Mouse (Mus musculus): ENCODE measurements around the gene Pomt2.
A peak's percentile ranks its signal among the peaks of the same experiment; 100 is the strongest.
"Not testable (repeated sequence)": the region's sequence is repeated elsewhere in the genome, so short reads cannot be mapped to it uniquely, and the experiment has no call there.

Gene Pomt2

DNA sequence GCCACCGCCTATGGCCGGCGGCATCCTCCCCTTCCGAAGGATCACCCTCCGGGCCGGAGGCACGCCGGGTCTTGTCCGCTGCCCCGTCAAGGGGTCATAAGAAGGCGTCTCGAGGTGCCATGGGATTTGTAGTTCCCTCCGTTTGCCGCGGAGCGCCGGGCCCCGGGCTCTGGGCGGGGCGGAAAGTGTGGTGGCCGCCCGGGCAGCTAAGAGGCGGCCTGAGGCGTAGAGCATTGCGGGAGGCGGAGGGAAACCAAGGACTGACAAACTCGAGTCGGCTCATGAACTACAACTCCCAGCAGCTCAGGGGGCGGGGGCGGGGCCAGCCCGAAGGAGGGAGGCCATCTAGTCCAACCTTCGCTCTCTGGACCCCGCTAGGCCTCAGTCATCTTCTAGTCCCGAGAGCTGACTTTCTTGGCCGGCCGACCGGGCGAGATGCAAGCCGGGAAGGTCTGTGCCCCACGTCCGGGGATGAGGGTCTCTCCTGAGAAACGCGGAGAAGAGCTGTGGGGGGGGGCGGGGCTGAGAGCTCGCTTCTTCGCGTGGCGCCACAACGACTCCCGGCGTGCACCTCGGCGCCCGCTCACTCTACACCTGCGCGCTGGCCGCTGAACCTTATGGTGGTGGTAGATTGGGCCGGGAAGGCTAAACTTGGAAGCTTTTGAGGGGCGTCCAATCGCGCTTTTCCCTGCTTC, at the start of gene Pomt2:
TSS of gene Pomt2 (minus strand) at position 574 of the 695 bp plus-strand sequence.
- DNase-seq (ENCODE audit: extremely low read depth, low read depth), result peak; percentile 91

DNA sequence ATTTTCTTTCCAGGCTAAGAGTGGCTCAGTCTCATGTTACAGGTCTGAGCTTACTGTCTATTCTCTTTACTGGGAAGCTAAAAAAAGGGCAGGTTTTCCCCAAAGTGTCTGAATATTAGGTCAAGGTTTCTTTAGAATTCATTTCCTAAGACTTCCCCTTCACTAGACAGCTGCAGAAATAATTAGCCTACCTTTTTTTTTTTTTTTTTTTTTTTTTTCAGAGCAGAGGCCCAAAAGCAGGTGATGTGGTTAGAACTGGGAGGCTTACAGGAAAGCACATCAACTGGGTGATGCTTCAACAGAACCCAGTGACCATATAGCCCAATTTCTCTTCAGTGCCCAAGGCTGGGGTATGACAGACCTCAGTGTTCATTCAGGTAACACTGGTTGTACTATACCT, 48.5 kb upstream of the Pomt2 start:
- no peak for DNase-seq (ENCODE audit: extremely low read depth, low read depth)

DNA sequence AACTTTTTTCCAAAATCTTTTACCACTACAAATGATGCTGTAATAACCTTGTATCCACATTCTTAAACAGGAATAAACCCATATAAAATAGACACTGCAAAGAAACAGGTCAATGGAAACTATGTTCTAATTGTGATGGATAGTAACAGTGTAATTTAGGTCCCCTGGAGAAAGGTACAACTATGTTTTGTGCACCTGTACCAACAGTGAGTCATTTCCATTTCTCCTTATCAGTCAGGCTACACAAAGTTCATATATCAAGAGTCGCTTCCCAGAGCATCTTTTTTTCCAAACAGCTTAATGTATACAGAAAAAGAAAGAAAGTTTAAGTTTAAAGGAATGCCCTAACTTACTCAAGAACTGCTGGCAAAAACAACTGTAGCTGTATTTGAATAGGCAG, 47.3 kb upstream of the Pomt2 start:
- DNase-seq (ENCODE audit: extremely low read depth, low read depth), result no peak

DNA sequence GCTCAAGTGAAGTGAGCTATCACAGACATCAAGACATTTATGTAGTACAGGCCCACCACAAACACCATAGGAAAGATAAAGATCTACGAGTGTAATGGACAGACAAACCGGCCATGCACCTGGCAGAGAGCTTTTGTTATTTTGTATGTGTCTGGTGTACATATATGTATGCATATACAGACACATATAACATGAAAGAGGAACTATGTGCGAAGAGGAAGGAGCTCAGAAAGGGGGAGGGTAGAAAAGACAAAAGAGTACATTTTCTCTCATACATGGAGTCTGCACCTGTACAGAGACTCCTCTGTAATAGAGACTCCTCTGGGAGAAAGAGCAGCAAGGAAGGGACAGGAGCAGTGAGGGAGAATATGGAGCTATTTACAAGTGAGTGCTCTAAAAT, 45.2 kb upstream of the Pomt2 start:
- no peak for DNase-seq (ENCODE audit: extremely low read depth, low read depth)

DNA sequence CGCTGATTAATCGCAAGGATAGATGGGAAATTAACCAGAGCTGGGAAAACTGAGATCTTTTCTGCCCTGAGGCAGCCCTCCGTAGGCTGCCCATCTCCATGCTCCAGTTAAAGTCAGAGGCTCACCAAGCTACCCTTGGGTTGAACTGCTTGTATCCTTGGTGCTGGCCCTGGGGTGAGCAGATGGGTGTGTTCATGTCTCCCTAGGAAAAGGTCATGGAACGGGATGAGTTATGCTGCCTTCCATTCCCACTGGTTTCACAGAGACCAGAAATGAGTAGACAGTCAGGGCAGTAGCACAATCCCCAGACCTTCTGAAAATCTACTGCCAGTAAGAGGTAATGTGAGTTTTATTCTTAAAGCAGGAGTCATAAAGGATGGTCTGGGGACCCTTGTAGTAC, 29.9 kb upstream of the Pomt2 start:
- DNase-seq (ENCODE audit: extremely low read depth, low read depth), result no peak

- no peak for DNase-seq (ENCODE audit: extremely low read depth, low read depth)
These were observed 27.6 kb upstream of the Pomt2 start for GRCm38 (mm10) chr12:87175194-87175946.

- peak; percentile 86 for DNase-seq (ENCODE audit: extremely low read depth, low read depth)
These were observed 13.0 kb upstream of the Pomt2 start for GRCm38 (mm10) chr12:87160815-87161214.

- DNase-seq (ENCODE audit: extremely low read depth, low read depth), result no peak
These were observed 12.5 kb upstream of the Pomt2 start for GRCm38 (mm10) chr12:87160310-87160709.

DNA sequence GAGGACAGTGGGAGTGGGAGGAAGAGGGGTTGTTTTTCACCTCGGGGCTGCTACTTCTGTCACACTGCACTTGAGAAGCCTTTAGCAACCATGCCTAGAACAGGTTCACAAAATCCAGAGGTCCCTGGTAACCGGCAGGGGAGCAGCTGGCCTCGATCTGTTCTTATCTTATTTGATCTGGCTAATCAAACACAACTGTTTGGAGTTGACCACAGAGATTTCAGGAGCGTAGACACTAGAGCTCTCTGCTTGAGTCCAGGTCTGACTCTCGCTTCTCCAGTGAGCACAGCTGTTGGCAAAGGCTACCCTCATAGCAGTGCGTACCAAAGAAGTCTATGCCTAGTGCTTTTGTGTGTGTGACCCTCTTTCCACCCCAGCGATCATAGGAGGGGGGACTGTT, 10.3 kb upstream of the Pomt2 start:
- DNase-seq (ENCODE audit: extremely low read depth, low read depth), result no peak

- no peak for DNase-seq (ENCODE audit: extremely low read depth, low read depth)
These were observed 9.6 kb upstream of the Pomt2 start for GRCm38 (mm10) chr12:87157361-87157760.

GRCm38 (mm10) chr12:87154448-87154847, 6.7 kb upstream of the Pomt2 start:
- not testable (repeated sequence) for DNase-seq (ENCODE audit: extremely low read depth, low read depth)

- DNase-seq (ENCODE audit: extremely low read depth, low read depth), result no peak
These were observed 1.7 kb upstream of the Pomt2 start for GRCm38 (mm10) chr12:87149471-87149870.

GRCm38 (mm10) chr12:87148136-87148535, 368 bp upstream of the Pomt2 start:
- DNase-seq (ENCODE audit: extremely low read depth, low read depth), result no peak

DNA sequence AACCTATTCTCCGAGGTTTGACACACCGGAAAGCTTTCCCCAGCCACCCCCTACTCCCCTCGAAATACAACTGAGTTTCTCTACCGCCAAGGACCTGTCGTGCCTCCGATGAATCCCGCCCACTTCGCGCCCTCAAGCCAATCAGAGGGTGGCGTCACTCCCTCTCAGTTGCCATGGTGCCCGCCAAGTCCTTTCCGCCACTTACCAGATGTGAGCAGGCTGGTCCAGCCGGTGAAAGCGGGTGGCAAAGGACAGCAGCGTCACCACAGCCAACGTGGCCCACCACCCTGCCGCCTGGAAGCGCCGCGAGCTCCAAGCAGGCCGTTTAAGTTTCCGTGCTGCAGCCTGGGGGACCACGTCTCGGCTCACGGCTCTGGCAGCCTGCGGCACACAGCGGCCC, 802 bp downstream of the Pomt2 start, which contains the start of gene Gstz1:
TSS of gene Gstz1 (plus strand) at position 200 of the 400 bp plus-strand sequence.
- DNase-seq (ENCODE audit: extremely low read depth, low read depth), result peak; percentile 75

- no peak for DNase-seq (ENCODE audit: extremely low read depth, low read depth)
These were observed 5.6 kb downstream of the Pomt2 start for GRCm38 (mm10) chr12:87142156-87142555.

- DNase-seq (ENCODE audit: extremely low read depth, low read depth), result no peak
These were observed 9.0 kb downstream of the Pomt2 start for GRCm38 (mm10) chr12:87138768-87139167.

GRCm38 (mm10) chr12:87138342-87138701, 9.4 kb downstream of the Pomt2 start:
- DNase-seq (ENCODE audit: extremely low read depth, low read depth), result no peak

DNA sequence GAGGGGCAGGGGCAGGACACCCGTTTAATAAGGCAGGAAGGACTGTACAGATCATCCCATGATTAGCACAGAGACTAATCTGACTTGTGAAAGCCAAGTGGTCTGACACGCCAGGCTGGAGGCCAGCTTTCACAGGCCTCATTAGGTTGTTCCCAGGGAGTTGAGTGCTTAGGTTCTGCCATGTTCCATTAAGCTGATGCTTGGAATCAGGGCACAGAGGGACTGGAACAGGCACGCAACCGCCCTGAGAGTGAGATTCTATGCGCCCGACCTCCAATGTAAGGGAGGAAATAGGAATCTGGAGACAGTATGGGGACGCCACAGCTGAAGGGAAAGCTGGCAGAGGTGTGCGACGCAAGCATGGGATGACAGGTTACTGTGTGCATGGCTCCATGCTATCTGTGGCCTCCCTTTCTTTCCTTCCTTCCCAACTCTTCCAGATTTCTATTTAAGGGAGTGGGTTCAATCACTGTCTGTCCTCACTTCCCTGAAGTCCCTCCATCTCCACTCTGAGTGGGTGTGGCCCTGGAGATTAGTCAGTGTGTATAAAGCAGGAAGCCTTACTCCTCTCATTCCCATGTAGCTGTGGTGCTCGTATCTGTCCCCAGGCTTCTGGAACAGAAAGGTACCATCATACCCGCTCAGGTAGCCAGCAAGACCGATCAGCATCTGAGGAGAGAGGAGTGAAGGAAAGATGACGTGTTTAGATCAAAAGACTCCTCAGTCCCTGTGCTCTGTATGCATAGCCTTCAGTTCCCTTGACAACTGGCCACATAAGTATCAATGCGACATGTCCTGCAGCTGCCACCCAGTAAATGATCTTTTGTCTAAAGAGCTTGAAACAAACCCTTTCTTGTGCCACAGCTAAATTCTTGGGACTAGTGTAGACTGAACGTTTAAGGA, 10.1 kb downstream of the Pomt2 start:
- no peak for DNase-seq (ENCODE audit: extremely low read depth, low read depth)

DNA sequence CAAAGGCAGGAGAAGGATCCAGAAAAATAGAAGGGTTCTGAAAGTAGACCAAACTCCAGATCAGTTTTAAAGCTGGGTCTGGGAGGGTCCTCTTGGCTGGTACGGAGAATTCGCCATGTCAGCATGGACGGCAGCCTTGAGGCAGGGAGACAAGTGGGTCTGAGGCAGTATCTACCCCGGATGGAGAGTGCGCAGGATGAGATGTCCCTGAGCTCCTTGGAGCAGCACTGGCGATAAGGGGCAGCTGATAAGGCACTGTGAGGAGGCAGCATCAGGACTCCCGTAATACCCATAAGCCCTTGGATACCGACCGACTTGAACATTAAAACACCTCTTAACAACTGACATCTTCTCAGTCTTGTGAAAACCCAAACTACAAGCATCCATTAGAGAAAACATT, 15.0 kb downstream of the Pomt2 start:
- DNase-seq (ENCODE audit: extremely low read depth, low read depth), result no peak

- no peak for DNase-seq (ENCODE audit: extremely low read depth, low read depth)
These were observed 15.6 kb downstream of the Pomt2 start for GRCm38 (mm10) chr12:87132210-87132609.

DNA sequence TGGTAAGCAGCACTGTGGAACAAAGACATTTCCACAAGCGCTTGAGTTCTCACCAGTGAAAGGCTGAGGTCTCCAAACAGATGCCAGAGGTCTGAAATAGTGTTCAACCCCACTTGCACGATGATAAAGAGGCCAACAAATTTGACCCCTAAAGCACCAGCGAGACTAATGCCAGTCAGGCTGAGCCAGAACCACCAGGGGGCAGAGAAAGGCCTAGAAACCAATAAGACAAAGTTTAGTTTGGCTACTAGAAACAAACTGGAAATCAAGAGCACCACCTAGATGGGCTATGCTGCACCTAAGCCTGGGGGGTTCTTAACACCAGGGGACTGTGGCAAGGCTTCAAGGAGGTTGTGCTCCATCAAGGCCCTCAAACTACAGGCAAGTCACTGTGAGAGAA, 16.1 kb downstream of the Pomt2 start:
- no peak for DNase-seq (ENCODE audit: extremely low read depth, low read depth)

DNA sequence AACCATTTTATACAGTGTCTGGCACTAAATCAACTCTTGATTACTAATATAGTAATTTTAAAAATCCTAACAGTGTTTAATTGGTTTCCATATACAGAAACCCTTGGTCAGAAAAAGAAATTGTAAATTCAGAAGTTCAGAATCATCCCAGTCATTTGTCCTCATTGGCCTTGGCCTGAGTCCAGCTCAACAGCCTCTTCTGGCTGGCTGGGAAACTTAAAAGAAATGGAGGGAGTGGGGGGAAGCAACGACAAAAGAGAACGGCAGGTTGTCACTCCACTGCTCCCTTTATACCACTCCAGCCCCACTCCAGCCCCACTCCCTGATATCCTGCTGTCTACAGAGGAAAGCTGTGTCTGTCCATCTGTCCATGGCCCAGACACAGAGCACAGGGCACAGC, 16.6 kb downstream of the Pomt2 start:
- DNase-seq (ENCODE audit: extremely low read depth, low read depth), result no peak
